Mouse (Mus musculus) T-helper 1 cell (primary cell): Measurements from ENCODE around the gene Narfl.
"Not testable (repeated sequence)": the region's sequence is repeated elsewhere in the genome, so short reads cannot be mapped to it uniquely, and the experiment has no call there.

ENCODE experiments used
- in situ Hi-C: fragments of 300-600 bp; cut with MboI, MseI; formaldehyde crosslinking; loops from one replicate; pipeline ENCODE4 v1.15.1; 2025; ENCODE audit warnings: high pct_unique_total_duplicates

The Narfl gene

DNA sequence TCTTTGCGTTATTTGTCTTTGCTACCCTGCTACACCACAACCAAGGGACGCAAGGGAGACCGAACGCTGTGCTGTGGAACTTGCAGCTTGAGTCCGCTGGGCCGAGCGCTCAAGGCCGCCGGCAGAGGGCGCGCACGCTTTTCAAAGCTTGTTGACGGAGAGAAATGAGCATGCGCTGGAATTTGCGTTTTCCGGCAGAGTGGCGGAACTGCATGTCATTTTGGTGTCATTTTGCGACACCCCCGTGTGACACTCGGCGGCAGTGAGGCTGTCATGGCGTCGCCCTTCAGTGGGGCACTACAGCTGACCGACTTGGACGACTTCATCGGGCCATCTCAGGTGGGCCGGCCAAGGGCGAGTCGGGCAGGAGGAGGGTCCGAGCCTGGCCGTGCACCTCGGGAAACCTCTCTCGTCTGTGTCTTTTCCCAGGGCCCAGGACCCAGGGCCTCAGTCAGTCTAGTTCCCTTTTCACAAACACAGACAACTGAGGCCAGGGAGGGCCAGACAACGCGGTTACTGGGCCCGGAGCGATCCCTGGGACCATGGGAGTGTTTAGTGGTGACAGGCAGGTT lies at the start of gene Narfl:
Gene Narfl (plus strand): TSS at position 228 of the 572 bp plus-strand sequence.
- in situ Hi-C loops = no loop called here

DNA sequence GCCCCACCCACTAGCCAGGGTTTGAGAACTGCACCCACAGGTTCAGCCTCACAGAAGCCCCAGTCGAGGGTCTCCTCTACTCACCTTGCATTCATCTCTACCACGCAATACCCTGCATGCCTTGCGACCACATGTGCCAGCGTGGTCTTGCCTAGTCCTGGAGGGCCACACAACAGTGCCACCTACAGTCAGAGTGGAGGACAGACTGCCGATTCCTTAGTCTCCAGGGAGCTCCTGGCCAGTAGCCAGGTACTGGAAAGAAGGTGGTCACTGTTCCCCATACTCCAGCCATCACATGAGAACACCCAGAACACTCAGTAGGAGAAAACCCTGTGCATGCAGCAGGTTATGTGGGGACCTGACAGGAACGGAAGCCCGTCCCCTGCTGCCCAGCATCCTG lies 49.7 kb upstream of the Narfl start:
- in situ Hi-C loops = no loop called here

DNA sequence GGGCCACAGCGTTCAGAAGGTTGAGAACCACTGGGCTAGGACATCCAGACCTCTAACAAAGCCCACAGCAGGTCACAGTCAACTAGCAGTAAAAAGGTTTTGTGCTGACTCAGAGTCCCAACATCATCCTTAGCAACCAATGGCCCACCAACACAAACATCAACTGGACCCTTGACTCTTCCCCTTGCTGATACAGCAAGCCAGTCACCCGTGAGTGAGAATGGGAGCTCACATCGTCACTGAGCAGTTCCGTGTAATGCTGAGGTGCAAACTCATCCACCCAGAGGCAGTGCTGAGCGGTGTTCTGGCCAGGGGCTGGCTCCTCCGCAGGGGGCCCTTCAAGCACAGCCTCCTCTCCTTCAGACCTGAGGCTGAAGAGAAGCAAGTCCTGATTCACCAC lies 48.3 kb upstream of the Narfl start:
- in situ Hi-C loops = no loop called here

DNA sequence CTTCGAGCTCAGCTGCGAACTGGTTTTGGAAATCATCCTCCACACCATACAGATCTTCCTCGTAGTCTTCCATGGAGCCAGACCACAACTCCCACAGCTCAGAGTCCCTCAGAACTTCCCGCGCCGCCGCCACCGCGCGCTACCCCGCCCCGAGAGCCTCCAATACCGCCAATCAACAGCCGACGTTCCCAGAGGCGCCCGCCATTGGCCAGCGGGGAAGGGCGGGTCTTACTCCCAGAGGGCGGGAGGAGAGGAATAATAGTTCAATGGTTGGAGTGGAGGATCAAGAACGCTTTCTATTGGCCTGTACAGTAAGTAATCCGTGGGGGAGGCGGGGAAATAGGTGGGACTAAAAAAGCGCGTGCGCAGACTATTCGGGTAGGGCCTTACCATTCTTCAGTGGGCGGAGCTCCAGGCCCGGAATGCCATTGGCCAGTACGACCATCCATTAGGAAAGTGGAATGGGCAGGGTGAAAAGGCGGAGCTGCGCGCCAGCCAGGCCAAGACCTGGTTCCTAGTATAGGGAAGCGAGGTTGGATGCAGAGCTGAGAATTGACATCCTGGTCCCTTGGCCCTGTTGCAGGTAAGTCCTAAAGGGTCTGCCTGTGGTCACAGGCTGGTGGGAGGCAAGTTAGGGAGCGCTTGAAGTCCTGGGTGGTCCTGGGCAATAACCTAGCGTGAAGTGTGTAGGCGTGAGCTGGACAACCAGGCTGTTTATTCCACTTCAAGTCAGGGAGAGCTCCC lies 46.1 kb upstream of the Narfl start, which contains the start of the genes Chtf18 and Rpusd1:
Gene Chtf18 (minus strand): TSS at position 155 of the 744 bp plus-strand sequence.
Gene Rpusd1 (plus strand): TSS at position 406 of the 744 bp plus-strand sequence.
- in situ Hi-C loops = no loop called here

DNA sequence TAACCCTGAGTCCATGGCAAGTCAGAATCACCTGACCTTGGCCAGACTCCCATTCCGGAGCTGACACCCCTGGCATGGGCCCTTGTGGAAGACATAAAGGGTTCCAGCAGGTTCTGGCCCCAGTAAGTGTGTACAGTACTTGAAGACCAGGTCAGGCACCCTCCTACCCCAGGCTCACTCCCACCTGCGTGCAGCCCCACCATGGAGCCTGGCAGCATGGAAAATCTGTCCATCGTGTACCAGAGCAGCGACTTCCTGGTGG lies 45.6 kb upstream of the Narfl start:
- in situ Hi-C loops = no loop called here

DNA sequence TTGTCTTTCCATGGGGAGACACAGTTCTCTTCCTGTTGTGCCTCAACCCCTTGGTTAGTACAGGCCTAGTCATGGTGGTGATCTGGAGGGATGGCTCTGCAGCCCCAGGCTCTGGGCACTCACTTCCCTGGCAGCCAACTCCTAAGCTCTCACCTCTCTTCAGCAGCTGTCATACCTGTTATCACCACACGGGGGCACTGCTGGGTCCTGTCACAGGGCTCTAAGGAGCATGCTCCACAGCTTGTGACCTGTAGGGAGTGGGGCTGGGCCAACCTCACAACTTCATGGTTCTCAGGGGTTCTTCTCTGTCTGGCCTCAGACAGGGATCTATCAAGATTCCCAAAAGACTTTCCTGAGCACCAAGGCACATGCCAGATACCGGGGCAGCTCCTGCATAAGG lies 41.5 kb upstream of the Narfl start:
- in situ Hi-C loops = no loop called here

DNA sequence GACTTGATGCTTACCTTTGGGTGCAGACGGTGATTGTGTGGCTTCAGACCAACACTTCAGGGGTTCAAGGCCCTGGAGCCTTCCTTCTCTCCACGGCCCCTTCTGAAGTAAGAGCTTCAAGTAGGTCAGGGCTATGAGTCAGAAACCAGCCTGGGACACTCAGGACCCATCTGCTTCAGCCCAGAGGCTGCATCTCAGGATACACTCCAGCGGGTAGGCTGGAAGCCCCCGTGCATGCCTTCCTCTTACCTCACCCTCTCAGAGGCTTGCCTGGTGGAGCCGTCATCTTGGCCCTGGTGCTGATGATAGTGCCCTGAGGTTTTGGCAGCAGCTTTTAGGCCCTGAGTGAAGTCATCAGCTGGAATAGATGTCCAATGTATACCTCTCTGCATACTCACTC lies 38.3 kb upstream of the Narfl start:
- in situ Hi-C loops = loop anchor here (5.0 kb wide), 1 partner anchor 67 kb away; no protein-coding TSS in a partner anchor

DNA sequence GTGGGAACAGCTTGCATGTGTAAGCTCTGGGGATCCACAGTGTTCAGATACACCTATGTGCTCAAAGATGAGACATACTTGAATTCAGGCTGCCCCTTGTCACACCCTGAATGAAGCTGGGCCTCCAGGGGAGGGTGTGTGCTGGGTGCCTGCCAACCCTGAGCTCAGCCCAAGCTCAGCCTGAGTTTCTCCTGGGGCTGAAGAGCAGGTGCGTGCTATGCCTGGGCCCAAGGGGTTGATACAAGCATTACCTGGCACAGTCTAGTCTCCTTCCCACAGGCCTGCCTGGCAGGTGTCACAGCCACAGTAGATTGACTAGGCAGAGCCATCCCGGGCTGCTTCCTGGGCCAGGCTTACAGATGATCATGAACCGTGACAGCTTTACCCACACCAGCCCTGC lies 37.8 kb upstream of the Narfl start, which contains the start of gene Mslnl:
Gene Mslnl (plus strand): TSS at position 298 of the 400 bp plus-strand sequence.
- in situ Hi-C loops = loop anchor here (5.0 kb wide), 1 partner anchor 67 kb away; no protein-coding TSS in a partner anchor

DNA sequence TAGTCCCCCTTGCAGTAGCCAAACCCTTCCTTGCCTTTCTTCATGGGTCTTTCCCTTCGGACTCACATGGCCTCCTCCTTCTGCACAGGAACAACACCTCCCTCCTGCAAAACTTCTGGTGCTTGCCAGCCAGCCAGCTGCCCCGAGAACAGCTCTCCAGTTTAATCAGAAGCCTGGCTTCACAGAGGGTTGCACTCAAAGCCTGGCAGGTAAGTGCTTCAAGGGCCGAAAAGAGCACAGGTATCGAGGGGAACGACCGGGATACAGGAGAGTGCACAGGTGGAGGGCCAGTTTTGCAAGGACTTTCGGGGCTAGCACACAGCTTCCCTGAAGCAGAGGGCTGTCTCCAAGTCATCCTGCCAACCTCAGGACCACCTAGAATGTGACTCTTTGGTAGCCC lies 34.7 kb upstream of the Narfl start:
- in situ Hi-C loops = loop anchor here (5.0 kb wide), 1 partner anchor 63 kb away; no protein-coding TSS in a partner anchor

DNA sequence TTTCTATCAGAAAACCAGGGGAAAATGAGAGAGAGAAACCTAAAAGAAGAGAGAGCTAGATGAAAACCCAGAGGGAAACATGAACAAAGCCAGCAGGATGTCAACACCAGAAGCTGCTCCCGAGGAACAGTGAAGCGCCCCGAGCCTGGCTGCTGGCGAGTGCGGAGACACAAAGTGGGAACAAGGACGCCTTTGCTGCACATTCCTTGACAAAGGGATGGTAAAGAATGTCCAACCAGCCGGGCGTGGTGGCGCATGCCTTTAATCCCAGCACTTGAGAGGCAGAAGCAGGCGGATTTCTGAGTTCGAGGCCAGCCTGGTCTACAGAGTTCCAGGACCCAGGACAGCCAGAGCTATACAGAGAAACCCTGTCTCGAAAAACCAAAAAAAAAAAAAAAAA lies 32.1 kb upstream of the Narfl start:
- in situ Hi-C loops = not testable (repeated sequence)

DNA sequence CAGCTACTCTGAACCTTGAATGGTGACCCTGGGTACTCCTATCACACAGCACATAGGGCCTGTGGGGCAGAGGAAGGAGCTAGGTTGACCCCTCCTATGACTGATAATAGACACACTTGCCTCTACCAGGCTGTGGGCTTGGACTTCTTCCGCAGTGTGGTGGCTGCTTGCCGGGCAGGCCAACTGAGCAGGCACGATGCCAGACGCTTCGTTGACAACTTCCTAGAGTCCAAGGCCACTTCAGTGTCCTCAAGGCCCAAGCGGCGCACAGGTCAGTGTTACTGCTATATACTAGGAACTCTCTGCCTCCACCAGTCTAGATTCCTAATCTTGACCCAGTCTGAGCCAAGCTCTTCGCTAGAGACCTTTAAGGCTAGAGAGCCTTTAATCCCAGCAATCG lies 29.7 kb upstream of the Narfl start:
- in situ Hi-C loops = no loop called here

DNA sequence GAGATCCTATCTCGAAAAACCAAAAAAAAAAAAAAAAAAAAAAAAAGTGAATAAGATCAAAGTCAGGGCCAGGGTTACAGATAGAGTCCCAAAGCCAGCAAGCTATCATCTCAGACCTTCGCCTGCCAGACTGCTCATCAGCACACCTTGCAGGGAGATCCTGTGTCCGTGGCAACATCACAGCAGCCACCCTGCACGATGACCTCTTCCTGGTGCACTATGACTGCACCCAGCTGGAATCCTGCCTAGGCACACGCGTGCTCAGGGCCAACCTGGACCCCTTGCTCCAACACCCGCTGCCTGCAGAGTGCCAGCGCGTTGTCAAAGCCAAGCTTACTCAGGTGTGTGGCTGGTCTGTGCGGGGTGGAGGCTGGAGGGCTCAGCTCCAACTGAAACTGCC lies 29.3 kb upstream of the Narfl start:
- in situ Hi-C loops = no loop called here

DNA sequence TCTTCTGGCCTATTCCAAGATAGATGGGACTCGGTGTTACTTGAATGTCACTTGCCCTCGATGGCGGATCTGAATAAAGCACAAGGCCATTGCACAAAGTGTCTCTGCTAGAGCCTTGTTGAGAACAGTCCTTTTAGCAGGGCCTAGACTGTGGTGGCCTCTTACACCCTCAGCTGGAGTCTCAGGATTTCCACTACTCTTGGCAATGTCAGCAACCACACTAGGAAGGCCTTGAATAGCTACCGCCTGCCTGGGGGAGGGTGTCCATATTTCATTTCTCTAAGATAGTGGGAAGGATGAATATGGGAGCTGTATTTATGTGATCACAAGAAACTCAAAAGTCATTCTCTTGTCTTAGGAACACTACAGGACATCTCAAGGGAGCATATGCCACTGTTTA lies 25.3 kb upstream of the Narfl start:
- in situ Hi-C loops = no loop called here

DNA sequence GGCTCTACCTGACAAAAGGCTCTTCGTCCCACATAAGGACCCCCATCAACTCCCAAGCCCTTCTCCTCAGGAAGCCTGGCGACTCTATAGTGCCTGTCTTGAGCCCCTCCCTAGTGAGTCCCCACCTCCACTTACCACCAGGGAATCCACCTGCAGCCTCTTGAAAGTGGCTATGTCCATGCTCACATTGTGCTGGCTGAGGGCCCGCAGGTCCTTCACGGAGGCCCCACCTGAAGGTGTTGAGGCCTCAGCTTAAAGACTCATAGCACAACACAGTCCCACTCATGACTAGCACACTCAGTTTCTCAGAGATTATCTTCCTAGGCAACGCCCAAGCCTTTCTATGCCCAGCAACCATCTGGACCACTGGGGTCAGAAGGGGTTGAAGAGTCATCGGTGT lies 24.3 kb upstream of the Narfl start:
- in situ Hi-C loops = no loop called here

DNA sequence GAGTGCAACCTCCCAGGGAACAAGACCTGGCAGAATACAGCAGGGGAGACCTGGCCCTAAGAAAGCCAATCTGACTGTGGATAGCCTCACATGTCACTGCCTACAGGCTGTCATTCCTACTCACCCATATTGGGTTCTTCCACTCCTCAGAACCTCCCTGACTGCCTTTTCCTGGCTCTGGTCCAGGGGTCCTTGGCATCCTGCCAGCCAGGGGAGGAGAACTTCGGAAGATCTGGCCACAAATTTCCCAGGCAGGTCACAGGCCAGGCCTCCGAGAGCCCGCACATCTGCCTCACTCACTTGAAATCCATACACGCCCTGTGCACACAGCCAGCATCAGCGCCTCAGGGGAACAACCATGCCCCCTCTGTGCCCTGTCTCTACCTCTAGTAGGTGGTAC lies 22.1 kb upstream of the Narfl start:
- in situ Hi-C loops = no loop called here

DNA sequence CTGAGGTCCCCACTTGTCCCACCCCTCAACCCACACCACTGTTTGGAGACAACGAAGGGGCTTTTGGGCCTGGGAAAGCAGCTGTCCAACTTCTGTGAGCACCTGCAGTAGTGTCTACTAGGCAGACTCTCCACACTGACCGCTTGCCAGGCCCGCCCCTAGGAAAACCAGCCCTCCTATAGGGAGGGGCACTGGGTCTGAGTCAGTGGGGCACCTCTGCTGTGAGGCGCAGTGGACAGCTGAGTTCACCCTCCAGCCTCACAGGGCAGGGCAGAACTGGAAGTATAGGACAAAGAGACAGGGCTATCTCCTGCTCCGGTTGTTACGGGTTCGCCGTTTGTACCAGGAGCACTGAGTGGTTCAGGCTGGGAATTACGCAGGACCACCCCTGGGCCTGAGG lies 19.3 kb upstream of the Narfl start, which contains the start of gene Msln:
Gene Msln (minus strand): TSS at position 138 of the 400 bp plus-strand sequence.
- in situ Hi-C loops = no loop called here

DNA sequence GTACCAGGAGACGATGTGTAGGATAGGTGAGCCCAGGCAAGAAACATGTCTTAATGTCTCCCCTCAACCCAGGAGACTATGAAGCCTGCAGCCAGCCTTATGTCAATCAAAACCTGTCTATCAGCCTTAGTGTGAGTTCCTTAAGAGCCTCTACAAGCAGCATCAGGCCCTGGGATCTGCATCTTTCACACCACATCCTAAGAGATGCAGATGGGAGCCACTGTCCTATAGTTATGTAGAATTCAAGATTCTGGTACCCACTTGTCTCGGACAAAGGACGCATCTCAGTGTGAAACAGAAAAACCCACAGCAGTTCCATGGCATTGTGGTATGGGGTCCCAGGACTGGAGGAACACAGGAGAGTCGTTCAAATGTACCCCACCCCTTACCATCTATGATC lies 18.5 kb upstream of the Narfl start:
- in situ Hi-C loops = no loop called here

DNA sequence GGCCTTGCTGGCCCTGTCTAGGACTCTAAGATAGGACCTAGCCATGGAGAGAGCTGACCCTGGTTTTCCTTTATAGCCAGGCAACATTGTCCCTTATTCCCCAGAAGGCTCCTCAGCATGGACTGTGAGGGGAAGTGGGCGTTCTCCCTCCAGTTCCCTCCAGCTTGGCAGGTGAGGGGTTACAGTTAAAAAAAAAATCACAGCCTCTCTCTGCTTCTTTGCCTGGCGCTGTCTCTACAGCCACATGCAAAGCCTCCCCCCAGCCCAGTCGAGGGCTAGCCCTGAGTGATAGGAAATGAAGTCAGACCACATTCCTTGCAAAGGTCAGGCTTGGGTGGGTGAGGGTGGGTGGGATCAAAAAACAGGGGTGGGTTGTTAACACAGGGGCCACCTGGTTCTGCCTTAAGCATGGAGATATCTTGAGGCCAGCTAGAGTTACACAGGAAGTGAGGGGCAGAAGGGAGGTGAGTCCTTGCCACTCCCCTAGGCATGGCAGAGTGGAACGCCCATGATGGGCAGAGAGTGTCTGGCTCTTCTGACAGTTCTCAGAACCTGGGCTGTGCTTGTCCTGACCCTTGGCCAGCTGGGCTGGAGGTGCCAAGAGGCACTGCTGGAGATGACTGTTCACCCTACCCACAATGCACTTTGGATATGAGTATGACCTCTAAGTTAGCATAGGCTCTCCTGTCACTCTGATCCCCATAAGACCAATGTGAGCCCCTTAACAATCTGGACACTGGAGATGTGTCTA lies 17.8 kb upstream of the Narfl start:
- in situ Hi-C loops = no loop called here

DNA sequence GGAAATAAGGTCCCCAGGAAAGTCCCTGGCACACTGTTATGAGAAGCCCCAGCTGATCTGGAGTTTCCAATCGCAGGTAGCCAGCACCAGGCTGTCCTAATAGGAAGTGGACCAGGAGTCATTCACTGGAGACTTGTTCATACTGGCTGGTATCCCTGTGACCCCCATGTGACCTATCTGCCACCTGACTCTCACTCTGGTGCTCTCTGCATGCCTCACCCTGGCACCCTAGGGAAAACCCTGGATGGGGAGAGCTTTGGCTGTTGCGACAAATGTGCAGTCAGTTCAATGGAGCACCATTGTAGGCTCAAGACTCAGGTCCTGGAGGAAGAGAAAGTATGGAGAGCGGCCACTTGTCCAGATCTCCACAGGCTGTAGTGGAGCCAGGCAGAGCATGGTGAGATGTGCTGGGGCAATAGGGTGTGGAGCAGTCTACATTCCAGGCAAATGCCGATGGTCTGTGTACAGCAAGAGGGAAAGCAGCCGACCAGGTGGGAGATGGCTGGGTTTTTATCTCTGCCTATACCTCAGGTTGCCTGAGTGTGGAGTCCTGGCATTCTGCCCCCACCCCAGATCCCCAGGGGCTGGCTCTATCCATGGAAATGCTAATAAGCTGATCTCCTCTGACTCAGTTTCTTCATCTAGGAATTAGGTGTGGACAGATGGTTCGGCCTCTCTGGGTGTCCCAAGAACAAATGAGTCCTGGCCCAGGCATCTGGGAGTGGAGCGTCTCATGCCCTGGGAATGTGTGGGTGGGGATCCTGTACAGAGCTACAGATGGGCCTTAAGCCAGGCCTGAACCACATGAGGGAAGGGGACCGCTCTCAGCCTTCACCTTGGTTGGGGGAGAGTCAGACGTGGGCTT lies 17.0 kb upstream of the Narfl start:
- in situ Hi-C loops = no loop called here

DNA sequence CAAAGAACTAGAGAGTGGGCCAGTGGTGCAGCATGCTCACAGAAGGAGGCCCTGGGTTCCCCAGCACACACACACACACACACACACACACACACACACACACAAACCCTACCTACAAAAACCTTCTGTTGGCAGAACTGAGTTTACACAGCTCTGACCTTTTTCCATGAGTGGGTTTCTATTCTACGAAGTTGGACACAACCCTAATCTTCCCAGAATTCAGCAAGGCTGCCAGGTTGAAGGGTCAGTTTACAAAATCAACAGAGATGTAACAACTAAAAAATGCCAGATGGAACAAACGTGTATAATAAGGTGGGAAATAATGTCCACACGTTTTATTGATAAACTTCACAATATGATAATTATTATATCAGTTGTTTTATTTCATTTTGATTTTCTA lies 15.9 kb upstream of the Narfl start:
- in situ Hi-C loops = no loop called here

DNA sequence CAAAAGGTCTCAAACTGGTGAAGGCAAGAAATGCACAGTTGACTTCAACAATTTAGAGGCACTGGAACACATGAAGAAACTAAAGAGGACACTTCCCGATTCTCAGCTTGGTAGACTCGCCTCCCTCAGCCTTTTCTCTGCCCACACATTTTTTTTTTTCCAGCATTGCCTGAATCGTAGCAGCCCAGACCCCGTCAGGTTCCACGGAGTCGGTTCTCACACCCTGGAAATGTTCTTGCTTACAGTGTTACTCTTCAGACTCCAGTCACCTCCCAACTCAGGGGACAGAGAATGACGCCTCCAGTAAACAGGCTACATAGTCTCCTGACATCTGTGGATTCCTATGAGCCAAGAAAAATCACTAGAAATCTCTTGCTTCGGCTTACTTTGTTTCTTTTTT lies 13.4 kb upstream of the Narfl start:
- in situ Hi-C loops = no loop called here

DNA sequence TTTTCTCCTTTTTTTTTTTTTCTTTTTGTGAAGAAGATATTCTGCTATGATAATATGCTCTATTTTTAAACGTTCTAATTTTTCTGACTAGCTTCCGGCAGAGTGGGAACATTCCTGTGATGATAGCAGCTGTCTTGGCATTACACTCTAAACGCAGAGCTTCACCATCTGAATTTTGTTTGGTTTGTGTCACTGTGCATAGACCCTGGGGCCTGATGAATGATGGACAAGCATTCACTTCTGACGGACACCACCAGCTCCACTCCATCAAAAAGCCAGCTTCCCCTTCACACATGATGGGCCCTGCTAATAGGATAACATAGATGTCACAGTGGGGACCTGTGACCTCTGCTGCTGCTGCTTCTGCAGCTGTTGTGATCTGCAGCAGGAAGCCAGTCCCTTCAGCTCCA lies 12.0 kb upstream of the Narfl start:
- in situ Hi-C loops = no loop called here
